Mouse (Mus musculus) embryonic stem cell, embryonic (primary cell): ENCODE results near the gene Clmn.

ENCODE experiments used
- CTCF ChIA-PET, 4 experiments: fragments of 300-600 bp in 2 of 4; fragments of 350-600 bp in 2 of 4; sonication (Branson Sonifier 250); formaldehyde crosslinking; loops; one replicate each; lab custom pipeline; 2022; ENCODE audit warnings: inconsistent platforms in 2 of 4; lab: Charles Lee
- POLR2A ChIA-PET, 4 experiments: fragments of 300-600 bp in 2 of 4; fragments of 350-600 bp in 2 of 4; sonication (Branson Sonifier 250); formaldehyde crosslinking; loops; one replicate each; lab custom pipeline; 2022; ENCODE audit warnings: antibody characterized with exemption in 4 of 4, inconsistent platforms in 1 of 4; lab: Charles Lee

Clmn gene

DNA sequence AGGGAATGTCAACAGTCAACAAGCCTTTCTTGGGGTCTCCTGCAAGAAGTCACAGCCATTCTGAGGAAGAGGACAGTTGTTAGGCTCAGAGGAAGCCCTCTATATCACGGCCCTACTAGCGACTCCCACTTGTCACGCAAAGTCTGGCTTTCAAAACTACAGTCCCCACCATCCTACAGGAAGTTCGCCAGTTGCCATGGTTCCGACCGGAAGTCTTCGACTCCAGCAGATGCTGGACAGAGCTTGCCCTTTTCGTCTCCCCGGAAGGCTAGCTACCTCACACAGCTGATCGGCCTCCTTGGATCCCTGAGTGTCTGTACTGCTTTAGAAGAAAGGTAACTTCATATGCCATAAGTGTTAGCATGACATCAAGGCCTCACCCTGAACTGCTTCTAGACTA lies 7.3 kb downstream of the Clmn start:
- CTCF ChIA-PET: interaction anchor here in 2 of 4 experiments (0.6 to 1.5 kb wide), 2 partner anchors 28 to 36 kb away, joined by 3 to 4 read pairs; no protein-coding TSS in a partner anchor
- POLR2A ChIA-PET: interaction anchor here in 2 of 4 experiments (0.6 to 0.8 kb wide), 4 partner anchors 23 to 1019 kb away, joined by 3 to 4 read pairs (median 3); no protein-coding TSS in a partner anchor

- CTCF ChIA-PET: interaction anchor here in 1 of 4 experiments (1.5 kb wide), 1 partner anchor 27 kb away, joined by 4 read pairs; no protein-coding TSS in a partner anchor
Measured at GRCm38 (mm10) chr12:104856540-104856939, 8.3 kb downstream of the Clmn start.

DNA sequence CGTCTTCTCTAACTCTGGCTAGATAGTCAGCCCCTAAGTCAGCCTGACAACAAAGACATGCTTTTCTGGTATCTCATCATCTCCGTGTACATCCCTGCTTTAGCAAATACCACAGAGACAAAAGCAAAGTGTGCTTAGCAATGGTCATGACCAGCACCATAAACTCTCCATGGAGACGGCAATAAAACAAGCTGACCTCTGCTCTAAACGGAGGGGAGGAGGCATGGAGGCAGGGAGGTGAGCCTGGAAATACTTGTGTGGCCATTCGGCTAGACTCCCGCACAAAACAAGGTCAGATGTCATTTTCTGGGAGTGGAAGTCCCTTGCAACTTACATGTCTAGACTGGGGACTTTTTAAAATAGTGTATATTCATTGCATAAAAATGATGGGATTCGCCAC lies 9.3 kb downstream of the Clmn start:
- ChIA-PET CTCF (no interaction called here), POLR2A (no interaction called here)

More at GRCm38 (mm10) chr12:104856540-104856939, 8.3 kb downstream of the Clmn start:
- POLR2A ChIA-PET: no interaction called here

- ChIA-PET CTCF (no interaction called here), POLR2A (no interaction called here)
Measured at GRCm38 (mm10) chr12:104854826-104855225, 10.1 kb downstream of the Clmn start.

DNA sequence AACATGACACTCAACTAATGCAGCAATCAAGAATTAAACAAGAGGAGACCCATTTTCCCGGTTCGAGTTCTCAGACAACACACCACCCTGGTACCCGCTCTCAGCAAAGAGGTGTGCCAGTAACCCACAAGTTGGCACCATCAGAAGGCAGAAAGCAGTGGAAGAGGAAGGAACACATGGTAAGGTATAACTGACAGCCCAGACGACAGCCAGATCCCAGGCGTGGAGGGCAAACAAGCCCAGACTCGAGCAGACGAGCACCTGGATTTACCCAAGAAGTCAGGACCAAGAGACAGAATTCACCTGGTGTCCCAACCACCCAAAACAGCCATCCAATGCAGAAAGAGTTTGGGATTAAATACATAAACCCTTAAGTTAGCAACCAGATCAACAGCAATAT lies 11.5 kb downstream of the Clmn start:
- ChIA-PET POLR2A (no interaction called here), CTCF (no interaction called here)

DNA sequence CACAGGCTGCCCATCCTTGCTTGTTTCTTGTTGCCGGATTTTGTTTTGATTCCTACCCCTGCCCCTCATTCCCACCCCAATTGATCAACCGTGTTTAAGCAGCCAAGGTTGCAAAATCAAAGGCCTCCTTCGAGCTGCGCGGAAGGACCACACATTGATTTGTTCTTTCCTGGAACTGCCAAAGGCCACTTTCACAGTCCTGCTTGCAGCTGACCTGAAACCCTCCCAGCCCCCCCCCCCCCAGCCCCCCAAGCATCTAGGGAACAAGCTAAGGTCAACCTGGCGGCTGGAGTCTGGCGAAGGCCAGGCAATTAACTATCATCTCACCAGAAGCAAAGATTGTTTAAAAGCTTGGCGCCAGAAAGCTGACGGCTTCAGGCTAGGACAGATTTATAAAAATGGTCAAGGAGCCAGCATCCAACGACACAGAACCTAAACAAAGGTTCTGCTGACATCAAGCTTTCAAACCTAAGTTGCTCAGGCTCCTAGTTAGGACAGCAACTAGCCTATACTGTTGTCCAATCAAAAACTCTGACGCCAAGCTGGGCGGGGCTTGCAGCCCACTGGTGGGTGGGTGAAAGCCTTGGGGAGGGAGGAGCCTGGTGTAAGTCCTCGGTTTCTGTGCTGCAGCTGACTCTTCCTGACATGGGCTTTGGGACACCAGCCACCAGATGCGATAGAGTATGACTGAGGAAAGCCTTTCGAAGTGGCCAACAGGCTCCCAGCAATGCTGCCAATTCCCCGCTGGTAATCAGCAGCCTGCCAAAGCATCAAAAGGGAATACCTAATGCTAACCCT lies 13.0 kb downstream of the Clmn start:
- ChIA-PET CTCF (interaction anchor here (0.6 to 1.4 kb wide), 13 partner anchors 13 to 102 kb away, joined by 3 to 8 read pairs (median 4); partner anchors contain the start of gene Clmn (in 1 of the 4)), POLR2A (interaction anchor here (0.6 to 1.8 kb wide), 18 partner anchors 12 to 289 kb away, joined by 3 to 6 read pairs (median 3); partner anchors contain the start of gene Clmn (in 2 of the 4))

- CTCF ChIA-PET: no interaction called here
- POLR2A ChIA-PET: interaction anchor here in 1 of 4 experiments (1.4 kb wide), 1 partner anchor 15 kb away, joined by 5 read pairs; the partner anchor contains the start of gene Clmn
Measured at GRCm38 (mm10) chr12:104850119-104850518, 14.8 kb downstream of the Clmn start.

GRCm38 (mm10) chr12:104848667-104849066 lies 16.2 kb downstream of the Clmn start:
- POLR2A ChIA-PET: interaction anchor here in 1 of 4 experiments (1.2 kb wide), 1 partner anchor 19 kb away, joined by 3 read pairs; no protein-coding TSS in a partner anchor
- CTCF ChIA-PET: no interaction called here

DNA sequence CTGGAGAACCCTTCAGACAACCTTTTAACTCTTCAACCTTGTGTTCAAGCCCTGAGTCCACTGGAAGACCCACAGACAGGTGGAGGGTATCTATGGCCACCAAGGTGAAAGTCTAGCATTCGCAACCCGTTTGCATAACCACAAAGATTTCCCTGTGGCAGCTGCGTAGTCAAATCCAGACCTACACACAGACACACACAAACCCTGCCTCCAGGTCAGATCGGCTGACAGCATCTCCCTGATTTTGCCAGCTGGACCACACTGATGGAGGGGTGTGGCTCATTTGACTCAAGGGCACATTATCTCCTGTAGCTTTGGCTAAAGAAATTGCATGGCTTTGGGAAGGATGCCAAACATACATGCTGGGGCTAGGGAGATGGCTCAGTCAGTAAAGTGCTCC lies 17.6 kb downstream of the Clmn start:
- ChIA-PET POLR2A (interaction anchor here in 3 of 4 experiments (0.6 to 2.7 kb wide), 4 partner anchors 17 to 362 kb away, joined by 3 to 19 read pairs (median 4); partner anchors contain the start of gene Clmn (in 1 of the 3)), CTCF (no interaction called here)

GRCm38 (mm10) chr12:104845707-104846106 lies 19.2 kb downstream of the Clmn start:
- CTCF ChIA-PET: interaction anchor here in 3 of 4 experiments (0.6 to 2.0 kb wide), 6 partner anchors 16 to 111 kb away, joined by 3 to 7 read pairs (median 4); no protein-coding TSS in a partner anchor

DNA sequence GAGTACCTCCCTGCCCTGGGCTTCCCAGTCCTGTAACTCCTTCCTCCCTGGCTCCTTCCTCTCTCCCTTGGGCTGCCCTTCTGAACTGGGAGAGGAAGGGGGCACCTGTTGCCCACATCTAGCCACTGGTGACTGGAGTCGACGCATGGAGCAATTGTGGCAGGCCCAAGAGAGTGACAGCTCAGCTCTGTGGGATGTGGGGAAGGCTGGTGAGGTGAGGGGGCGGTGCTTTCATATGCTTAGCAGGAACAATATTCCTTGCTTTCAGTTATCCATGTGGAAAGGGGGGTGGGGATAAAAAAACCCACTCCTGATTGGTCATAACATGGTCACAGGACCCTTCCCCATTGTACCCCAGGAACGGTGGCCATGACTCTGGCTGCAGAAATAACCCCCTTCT lies 19.9 kb downstream of the Clmn start:
- ChIA-PET POLR2A (interaction anchor here in 3 of 4 experiments (0.9 to 2.8 kb wide), 7 partner anchors 15 to 57 kb away, joined by 3 to 19 read pairs (median 6); partner anchors contain the start of gene Clmn (in 2 of the 3)), CTCF (interaction anchor here in 2 of 4 experiments (0.6 to 2.0 kb wide), 5 partner anchors 15 to 756 kb away, joined by 3 to 7 read pairs (median 3); no protein-coding TSS in a partner anchor)

More at GRCm38 (mm10) chr12:104845707-104846106, 19.2 kb downstream of the Clmn start:
- POLR2A ChIA-PET: interaction anchor here in 3 of 4 experiments (0.6 to 2.8 kb wide), 13 partner anchors 16 to 94 kb away, joined by 3 to 19 read pairs (median 4); partner anchors contain the start of gene Clmn (in 2 of the 3)

- CTCF ChIA-PET: interaction anchor here in 3 of 4 experiments (0.7 to 1.5 kb wide), 7 partner anchors 14 to 1419 kb away, joined by 3 to 9 read pairs (median 3); partner anchors contain the start of gene Ddx24 (in 1 of the 3)
- POLR2A ChIA-PET: interaction anchor here in 2 of 4 experiments (0.7 to 2.8 kb wide), 6 partner anchors 14 to 148 kb away, joined by 3 to 19 read pairs (median 7); partner anchors contain the start of gene Clmn (in 2 of the 2)
Measured at GRCm38 (mm10) chr12:104844279-104844678, 20.6 kb downstream of the Clmn start.

DNA sequence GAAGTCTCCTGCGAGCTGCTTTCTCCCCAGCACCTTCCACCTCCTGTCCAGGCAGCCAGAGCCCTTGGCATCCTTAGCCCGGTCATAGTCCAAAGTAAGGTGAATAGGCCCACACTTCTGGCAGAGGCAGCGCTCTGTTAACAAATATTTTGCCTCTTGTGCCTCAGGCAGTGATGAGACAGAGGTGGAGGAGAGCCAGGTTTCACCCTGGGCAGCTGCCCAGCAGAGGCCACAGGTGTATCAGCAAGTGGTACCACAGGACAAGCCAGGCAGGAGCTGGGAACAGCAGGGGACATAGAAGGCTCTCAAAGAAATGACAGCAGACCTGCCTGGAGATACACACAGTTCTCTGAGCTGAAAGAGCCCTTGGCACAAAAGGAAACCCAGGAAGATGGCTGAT lies 23.6 kb downstream of the Clmn start:
- ChIA-PET POLR2A (no interaction called here), CTCF (interaction anchor here in 2 of 4 experiments (1.2 to 1.4 kb wide), 3 partner anchors 58 to 95 kb away, joined by 3 to 4 read pairs (median 3); no protein-coding TSS in a partner anchor)

- CTCF ChIA-PET: interaction anchor here in 3 of 4 experiments (0.6 to 1.2 kb wide), 7 partner anchors 9 to 718 kb away, joined by 3 to 5 read pairs (median 3); no protein-coding TSS in a partner anchor
- POLR2A ChIA-PET: interaction anchor here in 1 of 4 experiments (0.6 to 1.0 kb wide), 3 partner anchors 9 to 980 kb away, joined by 3 to 4 read pairs (median 3); no protein-coding TSS in a partner anchor
Measured at GRCm38 (mm10) chr12:104838987-104839386, 25.9 kb downstream of the Clmn start.

GRCm38 (mm10) chr12:104838462-104838861 lies 26.4 kb downstream of the Clmn start:
- ChIA-PET POLR2A (interaction anchor here in 1 of 4 experiments (0.6 to 1.0 kb wide), 3 partner anchors 9 to 980 kb away, joined by 3 to 4 read pairs (median 3); no protein-coding TSS in a partner anchor), CTCF (interaction anchor here in 2 of 4 experiments (0.6 to 1.2 kb wide), 7 partner anchors 9 to 718 kb away, joined by 3 to 5 read pairs (median 3); no protein-coding TSS in a partner anchor)

DNA sequence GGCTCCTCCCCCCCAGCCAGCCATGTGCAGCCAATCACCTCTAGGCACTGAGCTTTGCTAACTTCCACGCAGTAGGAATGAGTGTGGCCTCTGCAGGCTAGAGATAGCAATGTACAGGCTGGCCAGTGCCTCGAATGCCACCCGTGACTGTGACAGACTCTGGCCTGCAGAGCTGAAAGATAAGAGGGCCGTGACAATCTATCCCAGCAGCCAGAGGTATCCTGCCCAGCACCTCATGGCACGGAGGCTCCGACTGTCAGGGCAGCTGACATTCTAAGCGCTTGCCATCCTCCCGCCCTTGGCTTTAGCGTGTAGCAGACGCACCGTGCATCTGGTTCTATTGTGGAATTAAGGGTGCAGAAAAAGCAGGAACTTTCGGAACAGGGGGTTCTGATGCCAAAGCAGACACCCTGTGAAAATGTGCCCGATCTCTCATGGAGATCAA lies 26.9 kb downstream of the Clmn start:
- CTCF ChIA-PET: interaction anchor here in 2 of 4 experiments (0.6 kb wide), 3 partner anchors 37 to 147 kb away, joined by 3 to 6 read pairs (median 4); no protein-coding TSS in a partner anchor
- POLR2A ChIA-PET: interaction anchor here in 2 of 4 experiments (0.8 to 1.0 kb wide), 2 partner anchors 59 to 101 kb away, joined by 3 read pairs; no protein-coding TSS in a partner anchor

DNA sequence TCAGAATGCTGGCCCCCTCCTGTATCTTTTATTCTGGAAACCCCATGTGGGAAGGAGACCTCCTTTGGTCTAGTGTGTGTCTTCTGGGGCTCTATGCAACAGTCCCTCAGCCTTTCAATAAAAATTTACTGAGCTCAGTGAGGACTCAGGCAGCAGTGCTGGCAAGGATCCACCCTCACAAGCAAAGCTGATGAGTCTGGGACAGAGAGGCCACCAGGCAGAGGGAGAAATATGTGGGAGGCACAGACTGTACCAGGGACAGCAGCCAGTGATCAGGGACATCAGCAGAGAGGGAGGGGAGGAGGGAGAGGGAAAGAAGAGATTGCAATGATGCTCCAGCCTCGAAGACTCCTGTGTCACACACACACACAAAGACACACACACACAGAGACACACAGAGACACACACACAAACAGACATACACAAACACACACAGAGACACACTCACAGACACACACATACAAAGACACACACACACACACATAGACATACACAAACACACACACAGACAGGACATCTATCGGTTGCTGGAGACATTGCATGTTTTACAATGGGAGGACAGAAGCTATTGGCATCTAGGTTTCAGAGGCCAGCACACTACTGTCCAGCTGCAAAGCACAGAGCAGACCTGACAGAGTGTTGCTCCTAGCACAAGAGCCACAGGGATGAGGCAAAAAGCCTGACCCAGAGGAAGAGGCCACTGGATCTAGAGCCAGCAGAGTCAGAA lies 27.6 kb downstream of the Clmn start:
- POLR2A ChIA-PET: interaction anchor here in 1 of 4 experiments (0.8 kb wide), 1 partner anchor 102 kb away, joined by 3 read pairs; no protein-coding TSS in a partner anchor
- CTCF ChIA-PET: interaction anchor here in 2 of 4 experiments (0.6 kb wide), 2 partner anchors 36 to 43 kb away, joined by 3 to 6 read pairs; no protein-coding TSS in a partner anchor
